Mouse (Mus musculus): Measurements from ENCODE around the gene Pprc1. TPM values are rescaled to one million over a fixed set of nuclear protein-coding genes. Genes with fewer than 3 reads are reported as not detected.
A peak's percentile ranks its signal among the peaks of the same experiment; 100 is the strongest.

Pprc1 gene
- polyA plus RNA-seq, 1 experiment from 2014 or later = 36.5 TPM

- Histone ChIP-seq H3K27me3 (replicated peaks) (no peaks in the 10 kb centered on the region), H3K9me3 (no peaks in the 10 kb centered on the region), H3K4me2 (replicated peaks) (no peak overlapping the region), H3K27ac (no peak overlapping the region), H3K4me3 (replicated peaks) (no peak overlapping the region), H3K4me1 (replicated peaks) (no peaks in the 10 kb centered on the region), H3K9ac (no peak overlapping the region), H3K36me3 (no peaks in the 10 kb centered on the region)
- WGBS = 77% methylated on average over 2 of the region's 2 CpGs
- no peak for ATAC-seq
Observed at GRCm38 (mm10) chr19:46016023-46016422, 28.7 kb upstream of the Pprc1 start.

GRCm38 (mm10) chr19:46024959-46025358 lies 19.7 kb upstream of the Pprc1 start:
- no peaks in the 10 kb centered on the region for H3K36me3 ChIP-seq
- 57% methylated on average over 6 of the region's 6 CpGs for WGBS
- H3K9me3 ChIP-seq = no peaks in the 10 kb centered on the region
- no peak overlapping the region for H3K4me3 ChIP-seq (replicated peaks)
- no peaks in the 10 kb centered on the region for H3K27me3 ChIP-seq (replicated peaks)
- no peak overlapping the region for H3K4me2 ChIP-seq (replicated peaks)
- H3K4me1 ChIP-seq (replicated peaks) = peaks cover 5% of the 10 kb centered on the region; the same call in 1 of the 2 replicates
- no peak overlapping the region for H3K9ac ChIP-seq
- H3K27ac ChIP-seq = no peak overlapping the region
- peak; percentile 94 for ATAC-seq

- ATAC-seq = no peak
- H3K4me1 ChIP-seq (replicated peaks) = peaks cover 5% of the 10 kb centered on the region; the same call in 1 of the 2 replicates
- no peak overlapping the region for H3K4me2 ChIP-seq (replicated peaks)
- H3K36me3 ChIP-seq = no peaks in the 10 kb centered on the region
- 63% methylated on average over 8 of the region's 8 CpGs for WGBS
- H3K9me3 ChIP-seq = no peaks in the 10 kb centered on the region
- no peak overlapping the region for H3K9ac ChIP-seq
- H3K27me3 ChIP-seq (replicated peaks) = no peaks in the 10 kb centered on the region
- no peak overlapping the region for H3K27ac ChIP-seq
- H3K4me3 ChIP-seq (replicated peaks) = no peak overlapping the region
Observed at GRCm38 (mm10) chr19:46026567-46026966, 18.1 kb upstream of the Pprc1 start.

- no peak overlapping the region for H3K9ac ChIP-seq
- no peak for ATAC-seq
- H3K4me1 ChIP-seq (replicated peaks) = peaks cover 5% of the 10 kb centered on the region; the same call in 1 of the 2 replicates
- H3K4me2 ChIP-seq (replicated peaks) = no peak overlapping the region
- WGBS = 74% methylated on average over 11 of the region's 11 CpGs
- H3K27me3 ChIP-seq (replicated peaks) = no peaks in the 10 kb centered on the region
- H3K4me3 ChIP-seq (replicated peaks) = no peak overlapping the region
- H3K27ac ChIP-seq = no peak overlapping the region
- H3K36me3 ChIP-seq = peaks cover 19% of the 10 kb centered on the region
- H3K9me3 ChIP-seq = no peaks in the 10 kb centered on the region
Observed at GRCm38 (mm10) chr19:46028747-46029320, 15.9 kb upstream of the Pprc1 start.

- Histone ChIP-seq H3K4me3 (replicated peaks) (no peak overlapping the region), H3K9me3 (no peaks in the 10 kb centered on the region), H3K4me1 (replicated peaks) (peaks cover 5% of the 10 kb centered on the region; the same call in 1 of the 2 replicates), H3K27ac (no peak overlapping the region), H3K9ac (no peak overlapping the region), H3K27me3 (replicated peaks) (no peaks in the 10 kb centered on the region), H3K36me3 (peaks cover 28% of the 10 kb centered on the region), H3K4me2 (replicated peaks) (no peak overlapping the region)
- no peak for ATAC-seq
- WGBS = 72% methylated on average over 1 of the region's 1 CpGs
Observed at GRCm38 (mm10) chr19:46029652-46030051, 15.0 kb upstream of the Pprc1 start.

- no peaks in the 10 kb centered on the region for H3K9me3 ChIP-seq
- H3K4me3 ChIP-seq (replicated peaks) = no peak overlapping the region
- H3K27me3 ChIP-seq (replicated peaks) = no peaks in the 10 kb centered on the region
- 93% methylated on average over 10 of the region's 10 CpGs for WGBS
- H3K9ac ChIP-seq = no peak overlapping the region
- peaks cover 5% of the 10 kb centered on the region; the same call in 1 of the 2 replicates for H3K4me1 ChIP-seq (replicated peaks)
- peaks cover 35% of the 10 kb centered on the region for H3K36me3 ChIP-seq
- no peak for ATAC-seq
- H3K4me2 ChIP-seq (replicated peaks) = no peak overlapping the region
- H3K27ac ChIP-seq = no peak overlapping the region
Observed at GRCm38 (mm10) chr19:46030196-46030983, 14.3 kb upstream of the Pprc1 start.

GRCm38 (mm10) chr19:46031689-46032432 lies 12.8 kb upstream of the Pprc1 start:
- Histone ChIP-seq H3K4me1 (replicated peaks) (peaks cover 2% of the 10 kb centered on the region), H3K4me2 (replicated peaks) (no peak overlapping the region), H3K4me3 (replicated peaks) (no peak overlapping the region), H3K9ac (no peak overlapping the region), H3K36me3 (peaks cover 45% of the 10 kb centered on the region), H3K9me3 (no peaks in the 10 kb centered on the region), H3K27me3 (replicated peaks) (no peaks in the 10 kb centered on the region), H3K27ac (no peak overlapping the region)
- peak; percentile 50; the same call in 1 of the 2 replicates for ATAC-seq
- WGBS = 76% methylated on average over 9 of the region's 9 CpGs

- 88% methylated on average over 26 of the region's 26 CpGs for WGBS
- H3K9ac ChIP-seq = no peak overlapping the region
Observed at GRCm38 (mm10) chr19:46032731-46033510, 11.8 kb upstream of the Pprc1 start.

GRCm38 (mm10) chr19:46033911-46034310 lies 10.8 kb upstream of the Pprc1 start:
- Histone ChIP-seq H3K9me3 (no peaks in the 10 kb centered on the region), H3K4me2 (replicated peaks) (no peak overlapping the region), H3K27ac (no peak overlapping the region), H3K27me3 (replicated peaks) (no peaks in the 10 kb centered on the region), H3K36me3 (peaks cover 45% of the 10 kb centered on the region), H3K4me3 (replicated peaks) (no peak overlapping the region), H3K4me1 (replicated peaks) (peaks cover 17% of the 10 kb centered on the region), H3K9ac (no peak overlapping the region)
- WGBS = 95% methylated on average over 11 of the region's 11 CpGs
- no peak for ATAC-seq

More at GRCm38 (mm10) chr19:46032731-46033510, 11.8 kb upstream of the Pprc1 start:
- no peak for ATAC-seq
- Histone ChIP-seq H3K27ac (no peak overlapping the region), H3K27me3 (replicated peaks) (no peaks in the 10 kb centered on the region), H3K4me3 (replicated peaks) (no peak overlapping the region), H3K4me1 (replicated peaks) (peaks cover 13% of the 10 kb centered on the region), H3K4me2 (replicated peaks) (no peak overlapping the region), H3K9me3 (no peaks in the 10 kb centered on the region), H3K36me3 (peaks cover 45% of the 10 kb centered on the region)

GRCm38 (mm10) chr19:46035971-46036370 lies 8.7 kb upstream of the Pprc1 start:
- Histone ChIP-seq H3K27me3 (replicated peaks) (no peaks in the 10 kb centered on the region), H3K4me2 (replicated peaks) (no peak overlapping the region), H3K27ac (no peak overlapping the region), H3K4me3 (replicated peaks) (no peak overlapping the region), H3K36me3 (peaks cover 45% of the 10 kb centered on the region), H3K9me3 (no peaks in the 10 kb centered on the region), H3K4me1 (replicated peaks) (peaks cover 29% of the 10 kb centered on the region), H3K9ac (no peak overlapping the region)
- WGBS = 90% methylated on average over 13 of the region's 13 CpGs
- ATAC-seq = no peak

- no peaks in the 10 kb centered on the region for H3K27me3 ChIP-seq (replicated peaks)
- H3K9me3 ChIP-seq = no peaks in the 10 kb centered on the region
- 74% methylated on average over 13 of the region's 13 CpGs for WGBS
- H3K4me2 ChIP-seq (replicated peaks) = peak overlapping the region; percentile 90
- ATAC-seq = no peak
- peaks cover 44% of the 10 kb centered on the region for H3K36me3 ChIP-seq
- H3K27ac ChIP-seq = no peak overlapping the region
- peaks cover 36% of the 10 kb centered on the region for H3K4me1 ChIP-seq (replicated peaks)
- peak overlapping the region; percentile 75 for H3K4me3 ChIP-seq (replicated peaks)
- H3K9ac ChIP-seq = no peak overlapping the region; the same call in 1 of the 2 replicates
Observed at GRCm38 (mm10) chr19:46036477-46037242, 8.0 kb upstream of the Pprc1 start.

Measured in intestine, embryonic 15.5 days (tissue).